Mouse (Mus musculus): ENCODE results near the gene Anxa9. TPM values are rescaled to one million over a fixed set of nuclear protein-coding genes. Genes with fewer than 3 reads are reported as not detected.

Gene Anxa9
- polyA plus RNA-seq, 1 experiment = 1.5 TPM

DNA sequence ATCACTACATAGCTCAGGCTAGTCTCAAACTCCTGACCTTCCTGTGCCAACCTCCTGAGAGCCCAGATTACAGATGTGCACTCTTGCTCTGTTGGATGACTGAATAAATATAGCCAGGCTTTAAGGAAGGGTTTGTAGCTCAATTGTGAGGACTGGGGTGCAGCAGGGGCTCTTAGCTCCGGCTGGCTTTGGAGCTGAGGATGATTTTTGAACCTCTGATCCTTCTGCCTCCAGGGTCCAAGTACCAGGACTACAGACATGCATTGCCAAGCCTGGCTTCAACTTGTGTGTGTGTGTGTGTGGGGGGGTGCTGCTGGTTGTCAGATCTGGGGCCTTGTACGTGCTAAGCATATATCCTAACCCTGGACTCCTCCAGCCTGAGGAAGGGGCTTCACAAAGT, 14.1 kb downstream of the Anxa9 start:
- peaks cover 11% of the 10 kb centered on the region for H3K36me3 ChIP-seq (ENCODE audit: control insufficient read depth, insufficient read depth)
- TF ChIP-seq MYOG (IDR thresholded peaks at IDR 0.05; ENCODE audit: control insufficient read depth in 1 of 3, insufficient read depth in 1 of 3, insufficient read length in 2 of 3, low read depth in 2 of 3) = no peak
- TF ChIP-seq CEBPB (IDR thresholded peaks at IDR 0.05; ENCODE audit: insufficient read depth, poor library complexity, severe bottlenecking) = no peak
- TF ChIP-seq MAX (IDR thresholded peaks at IDR 0.05; ENCODE audit: low read depth) = no peak
- no peak for TF ChIP-seq POLR2AphosphoS2 (IDR thresholded peaks at IDR 0.05; ENCODE audit: insufficient read length, low read depth)
- TF ChIP-seq TCF12 (IDR thresholded peaks at IDR 0.05; ENCODE audit: insufficient read depth, poor library complexity, severe bottlenecking) = no peak
- TF ChIP-seq REST (IDR thresholded peaks at IDR 0.05; ENCODE audit: insufficient read depth, insufficient read length) = no peak
- TF ChIP-seq USF1 (IDR thresholded peaks at IDR 0.05; ENCODE audit: low read depth) = no peak
- no peak for TF ChIP-seq E2F4 (IDR thresholded peaks at IDR 0.05; ENCODE audit: insufficient read depth)
- no peak for TF ChIP-seq TCF3 (IDR thresholded peaks at IDR 0.05; ENCODE audit: insufficient read length, low read depth)
- TF ChIP-seq SRF (IDR thresholded peaks at IDR 0.05; ENCODE audit: control insufficient read depth, insufficient read length, low read depth) = no peak
- TF ChIP-seq POLR2A (IDR thresholded peaks at IDR 0.05; ENCODE audit: insufficient read length, low read depth) = no peak
- no peak for TF ChIP-seq MYOD1 (IDR thresholded peaks at IDR 0.05; ENCODE audit: control insufficient read depth in 1 of 3, insufficient read length in 2 of 3, low read depth in 2 of 3)
- no peaks in the 10 kb centered on the region for H3K79me2 ChIP-seq (ENCODE audit: control insufficient read depth, insufficient read depth)
- H3ac ChIP-seq (ENCODE audit: control insufficient read depth, insufficient read length) = no peak overlapping the region
- peak overlapping the region; percentile 49 for H3K4me2 ChIP-seq (ENCODE audit: low read depth)
- H3K27me3 ChIP-seq (ENCODE audit: control insufficient read depth, insufficient read depth, insufficient read length) = no peaks in the 10 kb centered on the region
- H3K4me3 ChIP-seq = no peak overlapping the region

DNA sequence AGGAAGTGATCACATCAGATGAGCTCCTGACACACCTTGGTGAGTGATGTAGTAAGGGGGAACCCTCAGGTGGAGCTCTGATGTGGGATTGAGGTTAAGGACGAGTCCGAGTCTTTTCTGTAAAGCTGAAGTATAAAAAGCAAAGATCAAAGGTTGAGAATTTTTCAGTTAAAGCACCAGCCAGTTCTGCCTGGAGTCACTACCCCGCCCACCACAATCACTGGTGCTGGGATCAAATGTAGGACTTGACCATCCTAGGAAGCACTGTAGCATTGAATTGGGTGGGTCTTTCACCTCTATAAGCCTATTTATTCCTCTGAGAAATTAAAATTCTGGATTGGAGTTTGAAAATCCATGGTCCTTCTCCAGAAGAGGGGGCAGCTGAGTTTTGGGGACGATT, 15.9 kb downstream of the Anxa9 start:
- TF ChIP-seq USF1 (IDR thresholded peaks at IDR 0.05; ENCODE audit: low read depth) = no peak
- TF ChIP-seq POLR2AphosphoS2 (IDR thresholded peaks at IDR 0.05; ENCODE audit: insufficient read length, low read depth) = no peak
- no peak for TF ChIP-seq MYOG (IDR thresholded peaks at IDR 0.05; ENCODE audit: control insufficient read depth in 1 of 3, insufficient read depth in 1 of 3, insufficient read length in 2 of 3, low read depth in 2 of 3)
- Histone ChIP-seq H3K79me2 (ENCODE audit: control insufficient read depth, insufficient read depth) (no peaks in the 10 kb centered on the region), H3K4me3 (no peak overlapping the region), H3K4me2 (ENCODE audit: low read depth) (no peak overlapping the region), H3K36me3 (ENCODE audit: control insufficient read depth, insufficient read depth) (peaks cover 8% of the 10 kb centered on the region), H3K27me3 (ENCODE audit: control insufficient read depth, insufficient read depth, insufficient read length) (no peaks in the 10 kb centered on the region), H3ac (ENCODE audit: control insufficient read depth, insufficient read length) (no peak overlapping the region)

DNA sequence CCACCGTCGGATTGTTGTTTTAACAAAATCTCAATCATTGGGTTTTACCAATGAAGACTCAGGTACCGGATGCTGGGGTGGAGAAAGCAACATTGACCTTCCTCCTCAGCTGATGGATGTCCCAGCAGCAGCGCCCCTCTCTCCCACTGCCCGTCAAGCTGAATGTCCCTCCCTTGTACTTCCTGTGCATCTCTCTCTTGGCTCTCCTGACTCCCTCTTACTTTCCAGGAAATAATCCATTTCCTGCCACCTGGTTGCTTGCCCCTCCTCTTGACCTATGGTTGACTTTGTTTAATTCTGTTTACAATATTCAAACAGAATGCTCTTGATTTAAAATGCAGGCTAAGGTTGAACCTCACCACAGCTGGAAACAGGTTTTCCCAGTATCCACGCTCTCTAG, 16.8 kb downstream of the Anxa9 start:
- no peak for TF ChIP-seq MYOD1 (IDR thresholded peaks at IDR 0.05; ENCODE audit: control insufficient read depth in 1 of 3, insufficient read length in 2 of 3, low read depth in 2 of 3)
- TF ChIP-seq MAX (IDR thresholded peaks at IDR 0.05; ENCODE audit: low read depth) = no peak
- TF ChIP-seq USF1 (IDR thresholded peaks at IDR 0.05; ENCODE audit: low read depth) = no peak
- TF ChIP-seq POLR2AphosphoS2 (IDR thresholded peaks at IDR 0.05; ENCODE audit: insufficient read length, low read depth) = no peak
- no peak for TF ChIP-seq E2F4 (IDR thresholded peaks at IDR 0.05; ENCODE audit: insufficient read depth)
- no peak for TF ChIP-seq REST (IDR thresholded peaks at IDR 0.05; ENCODE audit: insufficient read depth, insufficient read length)
- no peak overlapping the region for H3ac ChIP-seq (ENCODE audit: control insufficient read depth, insufficient read length)
- H3K79me2 ChIP-seq (ENCODE audit: control insufficient read depth, insufficient read depth) = no peaks in the 10 kb centered on the region
- no peak overlapping the region for H3K4me3 ChIP-seq
- peaks cover 6% of the 10 kb centered on the region for H3K36me3 ChIP-seq (ENCODE audit: control insufficient read depth, insufficient read depth)
- no peaks in the 10 kb centered on the region for H3K27me3 ChIP-seq (ENCODE audit: control insufficient read depth, insufficient read depth, insufficient read length)
- no peak overlapping the region for H3K4me2 ChIP-seq (ENCODE audit: low read depth)

DNA sequence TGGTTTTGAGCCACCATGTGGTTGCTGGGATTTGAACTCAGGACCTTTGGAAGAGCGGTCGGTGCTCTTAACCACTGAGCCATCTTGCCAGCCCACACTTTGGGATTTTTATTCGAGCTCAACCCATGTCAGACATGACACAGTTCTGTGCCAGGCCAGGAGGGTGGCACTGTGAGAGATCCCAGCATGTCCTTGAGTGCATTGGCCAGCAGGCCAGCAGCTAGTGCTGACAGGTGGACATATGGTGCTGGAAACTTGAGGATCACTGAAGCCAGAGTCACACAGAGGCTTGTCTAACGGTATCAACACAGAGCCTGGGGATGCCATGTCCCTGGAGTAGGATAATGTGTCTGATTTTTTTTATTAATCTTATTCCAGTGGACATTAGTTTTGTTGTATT, 17.6 kb downstream of the Anxa9 start:
- Histone ChIP-seq H3K4me2 (ENCODE audit: low read depth) (no peak overlapping the region), H3K79me2 (ENCODE audit: control insufficient read depth, insufficient read depth) (no peaks in the 10 kb centered on the region), H3K27me3 (ENCODE audit: control insufficient read depth, insufficient read depth, insufficient read length) (no peaks in the 10 kb centered on the region), H3ac (ENCODE audit: control insufficient read depth, insufficient read length) (no peak overlapping the region), H3K4me3 (no peak overlapping the region), H3K36me3 (ENCODE audit: control insufficient read depth, insufficient read depth) (no peaks in the 10 kb centered on the region)
- TF ChIP-seq REST (IDR thresholded peaks at IDR 0.05; ENCODE audit: insufficient read depth, insufficient read length) (no peak), MYOG (IDR thresholded peaks at IDR 0.05; ENCODE audit: control insufficient read depth in 1 of 3, insufficient read depth in 1 of 3, insufficient read length in 2 of 3, low read depth in 2 of 3) (no peak), SRF (IDR thresholded peaks at IDR 0.05; ENCODE audit: control insufficient read depth, insufficient read length, low read depth) (no peak), MYOD1 (IDR thresholded peaks at IDR 0.05; ENCODE audit: control insufficient read depth in 1 of 3, insufficient read length in 2 of 3, low read depth in 2 of 3) (no peak), MAX (IDR thresholded peaks at IDR 0.05; ENCODE audit: low read depth) (no peak), TCF3 (IDR thresholded peaks at IDR 0.05; ENCODE audit: insufficient read length, low read depth) (no peak), TCF12 (IDR thresholded peaks at IDR 0.05; ENCODE audit: insufficient read depth, poor library complexity, severe bottlenecking) (no peak), POLR2AphosphoS2 (IDR thresholded peaks at IDR 0.05; ENCODE audit: insufficient read length, low read depth) (no peak), CEBPB (IDR thresholded peaks at IDR 0.05; ENCODE audit: insufficient read depth, poor library complexity, severe bottlenecking) (no peak), POLR2A (IDR thresholded peaks at IDR 0.05; ENCODE audit: insufficient read length, low read depth) (no peak), E2F4 (IDR thresholded peaks at IDR 0.05; ENCODE audit: insufficient read depth) (no peak)

DNA sequence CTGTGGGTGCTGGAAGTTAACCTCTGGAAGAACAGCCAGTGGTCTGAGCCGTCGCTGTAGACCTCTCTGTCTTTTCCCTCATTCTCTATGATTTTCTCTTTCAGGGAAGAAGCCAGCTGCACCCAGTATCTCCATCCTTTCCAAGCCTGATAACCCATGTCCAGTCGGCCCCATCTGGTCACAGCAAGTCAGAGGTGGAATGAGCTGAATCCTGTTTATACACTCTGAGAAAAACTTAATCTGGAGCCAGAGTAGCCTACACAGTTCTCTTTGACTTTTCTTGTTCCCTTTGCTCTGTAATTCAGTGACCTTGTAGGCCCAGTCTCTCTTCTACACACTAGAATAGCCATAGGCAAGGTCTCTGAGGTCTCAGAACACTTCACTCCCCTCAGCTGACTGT, 19.4 kb downstream of the Anxa9 start:
- no peaks in the 10 kb centered on the region for H3K27me3 ChIP-seq (ENCODE audit: control insufficient read depth, insufficient read depth, insufficient read length)
- no peak overlapping the region for H3ac ChIP-seq (ENCODE audit: control insufficient read depth, insufficient read length)
- H3K4me2 ChIP-seq (ENCODE audit: low read depth) = no peak overlapping the region
- H3K36me3 ChIP-seq (ENCODE audit: control insufficient read depth, insufficient read depth) = no peaks in the 10 kb centered on the region
- no peak overlapping the region for H3K4me3 ChIP-seq
- no peak for TF ChIP-seq CEBPB (IDR thresholded peaks at IDR 0.05; ENCODE audit: insufficient read depth, poor library complexity, severe bottlenecking)
- TF ChIP-seq POLR2AphosphoS2 (IDR thresholded peaks at IDR 0.05; ENCODE audit: insufficient read length, low read depth) = no peak
- no peak for TF ChIP-seq SRF (IDR thresholded peaks at IDR 0.05; ENCODE audit: control insufficient read depth, insufficient read length, low read depth)
- TF ChIP-seq MYOD1 (IDR thresholded peaks at IDR 0.05; ENCODE audit: control insufficient read depth in 1 of 3, insufficient read length in 2 of 3, low read depth in 2 of 3) = no peak
- no peak for TF ChIP-seq MAX (IDR thresholded peaks at IDR 0.05; ENCODE audit: low read depth)
- no peak for TF ChIP-seq E2F4 (IDR thresholded peaks at IDR 0.05; ENCODE audit: insufficient read depth)
- TF ChIP-seq MYOG (IDR thresholded peaks at IDR 0.05; ENCODE audit: control insufficient read depth in 1 of 3, insufficient read depth in 1 of 3, insufficient read length in 2 of 3, low read depth in 2 of 3) = no peak
- no peak for TF ChIP-seq REST (IDR thresholded peaks at IDR 0.05; ENCODE audit: insufficient read depth, insufficient read length)
- TF ChIP-seq POLR2A (IDR thresholded peaks at IDR 0.05; ENCODE audit: insufficient read length, low read depth) = no peak
- TF ChIP-seq TCF3 (IDR thresholded peaks at IDR 0.05; ENCODE audit: insufficient read length, low read depth) = no peak
- no peak for TF ChIP-seq TCF12 (IDR thresholded peaks at IDR 0.05; ENCODE audit: insufficient read depth, poor library complexity, severe bottlenecking)
- TF ChIP-seq USF1 (IDR thresholded peaks at IDR 0.05; ENCODE audit: low read depth) = no peak
- H3K79me2 ChIP-seq (ENCODE audit: control insufficient read depth, insufficient read depth) = peaks cover 6% of the 10 kb centered on the region

All from myocyte (in vitro differentiated cells).